In genomic region chr16:43539659-43540096, GRCm38 (mm10) we compare ENCODE assay signal across 9 mouse cellular contexts.
DNase-seq lines count a peak whose midpoint lies in the region; ATAC-seq and TF ChIP-seq lines count a peak whose summit lies in the region.
"Had no signal": no experiment of that assay in that cellular context is flagged by ENCODE, and none has a peak within 500 bp of the region (broad histone marks: within the 10 kb centered on the region; RNA-seq: fewer than 3 reads in every experiment).

No protein-coding gene starts in this region.

- no peak for DNase-seq in embryonic facial prominence, embryonic 10.5 days (ENCODE audit: low spot score)
- DNase-seq in liver, postnatal 0 days: no peak
- peak; percentile 33 for DNase-seq in gastrocnemius, postnatal 25 days
- peak; percentile 14 to 40 for DNase-seq in lung, postnatal 4 days
- no peak for DNase-seq in right cerebral cortex, postnatal 14 days
- no peak for DNase-seq in right cerebral cortex, postnatal 25 days

- WGBS in embryonic facial prominence, embryonic 13.5 days: 79% methylated on average over 12 of the region's 12 CpGs
- WGBS in embryonic facial prominence, embryonic 10.5 days: 87% methylated on average over 12 of the region's 12 CpGs
- 73% methylated on average over 12 of the region's 12 CpGs for WGBS in liver, postnatal 0 days (ENCODE audit: insufficient replicate concordance)
- 76% methylated on average over 12 of the region's 12 CpGs for WGBS in liver, embryonic 12.5 days (ENCODE audit: insufficient replicate concordance)

- peaks cover 4% of the 10 kb centered on the region for H3K4me1 ChIP-seq in embryonic facial prominence, embryonic 13.5 days
- H3K4me1 ChIP-seq in embryonic facial prominence, embryonic 10.5 days: no peaks in the 10 kb centered on the region
- H3K4me1 ChIP-seq in liver, postnatal 0 days (ENCODE audit: insufficient read depth): no peaks in the 10 kb centered on the region
- no peaks in the 10 kb centered on the region for H3K4me1 ChIP-seq in liver, embryonic 12.5 days
- H3K4me1 ChIP-seq: stomach, embryonic 15.5 days had no signal

- no peak overlapping the region for H3K9ac ChIP-seq in embryonic facial prominence, embryonic 13.5 days
- no peak overlapping the region for H3K9ac ChIP-seq in liver, postnatal 0 days (replicated peaks)
- no peak overlapping the region for H3K9ac ChIP-seq in liver, embryonic 12.5 days
- H3K9ac ChIP-seq: stomach, embryonic 15.5 days had no signal

- no peak overlapping the region for H3K4me3 ChIP-seq in embryonic facial prominence, embryonic 13.5 days
- no peak overlapping the region for H3K4me3 ChIP-seq in embryonic facial prominence, embryonic 10.5 days
- no peak overlapping the region for H3K4me3 ChIP-seq in liver, postnatal 0 days (ENCODE audit: low read depth, low read length)
- H3K4me3 ChIP-seq in liver, embryonic 12.5 days: no peak overlapping the region
- H3K4me3 ChIP-seq: stomach, embryonic 15.5 days had no signal

- TF ChIP-seq EP300 in liver, postnatal 0 days (IDR thresholded peaks at IDR 0.05; ENCODE audit: low read depth): no peak

- no peaks in the 10 kb centered on the region for H3K9me3 ChIP-seq in embryonic facial prominence, embryonic 13.5 days
- no peaks in the 10 kb centered on the region for H3K9me3 ChIP-seq in embryonic facial prominence, embryonic 10.5 days
- no peaks in the 10 kb centered on the region for H3K9me3 ChIP-seq in liver, postnatal 0 days (ENCODE audit: low read length)
- H3K9me3 ChIP-seq in liver, embryonic 12.5 days (replicated peaks): no peaks in the 10 kb centered on the region
- H3K9me3 ChIP-seq: stomach, embryonic 15.5 days had no signal

- TF ChIP-seq CTCF in liver, postnatal 0 days (IDR thresholded peaks at IDR 0.05; ENCODE audit: low read depth): no peak

- 0 out of 2 replicates have a peak overlapping the region, but pooled peaks have one; percentile 11 for H3K27ac ChIP-seq in embryonic facial prominence, embryonic 13.5 days
- no peak overlapping the region for H3K27ac ChIP-seq in embryonic facial prominence, embryonic 10.5 days (replicated peaks)
- 0 out of 2 replicates have a peak overlapping the region, but pooled peaks have one; percentile 39 for H3K27ac ChIP-seq in liver, postnatal 0 days (ENCODE audit: low read depth)
- no peak overlapping the region for H3K27ac ChIP-seq in liver, embryonic 12.5 days
- H3K27ac ChIP-seq: stomach, embryonic 15.5 days had no signal

- H3K36me3 ChIP-seq in embryonic facial prominence, embryonic 13.5 days: no peaks in the 10 kb centered on the region
- no peaks in the 10 kb centered on the region for H3K36me3 ChIP-seq in embryonic facial prominence, embryonic 10.5 days (replicated peaks)
- no peaks in the 10 kb centered on the region for H3K36me3 ChIP-seq in liver, postnatal 0 days (replicated peaks; ENCODE audit: insufficient read depth, low read length)
- no peaks in the 10 kb centered on the region for H3K36me3 ChIP-seq in liver, embryonic 12.5 days
- H3K36me3 ChIP-seq: stomach, embryonic 15.5 days had no signal

- no peaks in the 10 kb centered on the region for H3K27me3 ChIP-seq in embryonic facial prominence, embryonic 13.5 days
- H3K27me3 ChIP-seq in embryonic facial prominence, embryonic 10.5 days (replicated peaks; ENCODE audit: low read depth, poor library complexity, severe bottlenecking): no peaks in the 10 kb centered on the region
- no peaks in the 10 kb centered on the region for H3K27me3 ChIP-seq in liver, postnatal 0 days (ENCODE audit: insufficient read depth, low read length)
- H3K27me3 ChIP-seq in liver, embryonic 12.5 days (replicated peaks): no peaks in the 10 kb centered on the region
- H3K27me3 ChIP-seq: stomach, embryonic 15.5 days had no signal

- ATAC-seq in embryonic facial prominence, embryonic 13.5 days (ENCODE audit: insufficient number of reproducible peaks, insufficient read depth, low FRiP score, low TSS enrichment, low read depth): no peak
- ATAC-seq in liver, postnatal 0 days: peak; percentile 82
- no peak for ATAC-seq in liver, embryonic 12.5 days

- no peak overlapping the region for H3K4me2 ChIP-seq in embryonic facial prominence, embryonic 13.5 days
- no peak overlapping the region for H3K4me2 ChIP-seq in liver, postnatal 0 days (ENCODE audit: low read depth, low read length)
- H3K4me2 ChIP-seq in liver, embryonic 12.5 days: no peak overlapping the region
- H3K4me2 ChIP-seq: stomach, embryonic 15.5 days had no signal

Comparison
In these comparisons a context has a peak if more than half of its experiments do, and no peak if none do; other contexts are left out.
1. H3K27ac ChIP-seq: peak in embryonic facial prominence, embryonic 13.5 days (single experiment) and liver, postnatal 0 days (single experiment); none in embryonic facial prominence, embryonic 10.5 days (single experiment) and liver, embryonic 12.5 days (single experiment).
2. DNase-seq: peak in gastrocnemius, postnatal 25 days (single experiment) and lung, postnatal 4 days (2 of 2); none in embryonic facial prominence, embryonic 10.5 days (single experiment), liver, postnatal 0 days (single experiment), right cerebral cortex, postnatal 14 days (single experiment) and right cerebral cortex, postnatal 25 days (single experiment).